Mouse (Mus musculus) embryonic facial prominence, embryonic 15.5 days (tissue): ENCODE measurements around the gene Mospd1. TPM values are rescaled to one million over a fixed set of nuclear protein-coding genes. Genes with fewer than 3 reads are reported as not detected.

Source experiments
- polyA plus RNA-seq: library from polyadenylated mRNA; unstranded; fragments of >200 nt; fragmentation: Nextera tagmentation; extraction: Ambion mirVana; gene quantifications from 2 replicates; pipeline ENCODE4 v1.2.1, GENCODE M21; 2015

The Mospd1 gene
- polyA plus RNA-seq, 1 experiment from 2014 or later: 53.0 TPM

Other genes starting within 250 kb of the Mospd1 start
- gene Plac1, start 130.4 kb downstream of the Mospd1 start, polyA plus RNA-seq: 8.6 and 9.5 TPM in 2 replicates
- gene Fam122b, start 100.7 kb downstream of the Mospd1 start, polyA plus RNA-seq: 12.1 and 12.9 TPM in 2 replicates
- gene Fam122c, start 97.1 kb downstream of the Mospd1 start, polyA plus RNA-seq: not detected in 2 replicates
- gene Etd, start 64.4 kb upstream of the Mospd1 start, polyA plus RNA-seq: not detected in 2 replicates
- gene Rtl8c, start 237.5 kb upstream of the Mospd1 start, polyA plus RNA-seq: 52.2 and 53.9 TPM in 2 replicates
- gene Gm14597, start 238.5 kb upstream of the Mospd1 start, polyA plus RNA-seq: not detected in 2 replicates